Mouse (Mus musculus): ENCODE measurements around the gene Ppcdc. TPM values are rescaled to one million over a fixed set of nuclear protein-coding genes. Genes with fewer than 3 reads are reported as not detected.

Gene Ppcdc
- 1 to 10 TPM; 7.8 to 8.7 TPM for total RNA-seq (2021)

DNA sequence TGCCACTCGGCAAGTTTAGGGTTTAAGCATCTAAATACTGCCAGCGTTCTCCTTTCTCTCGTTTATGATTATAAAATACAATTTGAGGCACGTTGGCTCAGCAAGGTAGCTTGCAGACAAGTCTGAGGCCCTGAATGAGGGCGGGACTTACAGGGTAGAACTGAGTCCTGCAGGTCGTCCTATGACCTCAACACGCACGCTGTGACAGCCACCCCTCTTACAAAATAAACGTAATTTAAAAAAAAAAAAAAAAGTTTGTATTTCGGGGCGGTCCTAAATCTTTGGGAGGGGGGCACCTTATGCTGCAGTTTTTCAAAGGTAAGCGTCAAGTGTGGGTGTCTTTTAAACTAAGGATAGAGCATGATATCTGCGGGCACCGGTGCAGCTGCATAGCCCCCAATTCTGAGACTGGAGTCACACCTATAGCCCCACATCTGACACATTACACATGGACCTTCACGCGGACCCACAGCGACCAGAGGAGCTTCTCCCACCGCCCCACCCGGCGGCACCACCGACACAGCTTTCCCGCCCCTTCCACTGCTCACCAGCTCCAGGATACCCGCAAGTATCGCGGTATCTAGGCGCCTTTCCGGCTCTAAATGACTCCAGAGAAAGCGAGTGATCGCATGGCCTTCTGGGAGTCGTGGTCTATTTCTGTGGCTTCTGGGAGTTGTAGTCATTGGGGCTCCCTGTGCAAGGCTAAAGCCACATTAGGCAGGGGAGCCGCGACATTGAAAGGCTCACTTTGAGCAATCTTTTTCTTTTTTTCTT is at the start of gene Ppcdc:
Gene Ppcdc, minus strand, starts transcription at position 603 of the 774 bp plus-strand sequence.
- DNase-seq (ENCODE audit: low spot score): peak; percentile 87
- intact Hi-C loops (cut with DNase I): no loop called here

DNA sequence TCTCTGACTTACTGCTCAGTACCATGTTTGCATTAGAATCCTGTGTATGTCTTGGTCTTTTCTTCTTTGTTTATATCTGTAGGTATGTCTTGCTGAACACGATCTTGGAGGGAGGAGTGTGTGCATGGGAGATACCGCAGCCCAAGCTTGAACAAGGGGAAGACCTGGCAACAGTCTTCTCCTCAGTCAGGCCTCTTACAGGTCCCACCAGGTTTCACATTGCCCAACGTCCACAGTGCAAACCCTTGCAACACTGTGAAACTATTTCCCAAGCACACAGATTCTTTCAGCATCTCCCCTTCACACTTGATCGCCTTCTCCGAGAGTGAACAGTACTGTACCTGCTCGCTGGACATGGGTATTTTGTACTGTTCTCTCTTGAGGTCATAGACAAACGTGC is 47.9 kb upstream of the Ppcdc start:
- no peak for DNase-seq (ENCODE audit: low spot score)
- intact Hi-C loops (cut with DNase I): loop anchor here (2.0 kb wide), 1 partner anchor 169 kb away; no protein-coding TSS in a partner anchor

DNA sequence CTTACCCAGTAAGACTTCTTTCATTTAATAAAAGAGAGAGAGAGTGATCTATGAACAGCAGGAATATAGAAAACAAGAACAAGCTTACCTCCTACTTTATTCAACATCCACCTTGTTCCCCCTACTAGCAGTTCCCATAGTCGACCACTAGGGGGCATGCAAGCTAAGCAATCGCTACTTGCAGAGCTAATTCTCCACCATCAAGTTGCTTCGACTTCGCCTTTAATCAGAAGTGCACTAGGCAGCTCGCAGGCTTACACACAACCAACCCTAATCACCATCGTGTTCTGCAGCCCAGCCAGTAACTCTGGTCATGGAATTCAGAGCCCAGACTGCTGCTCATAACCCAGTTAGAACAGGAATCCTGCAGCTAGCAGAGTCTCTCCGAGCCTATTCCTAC is 45.9 kb upstream of the Ppcdc start:
- DNase-seq (ENCODE audit: low spot score): peak; percentile 39
- intact Hi-C loops (cut with DNase I): loop anchor here (1.0 to 2.0 kb wide), 2 partner anchors 32 to 171 kb away; no protein-coding TSS in a partner anchor

DNA sequence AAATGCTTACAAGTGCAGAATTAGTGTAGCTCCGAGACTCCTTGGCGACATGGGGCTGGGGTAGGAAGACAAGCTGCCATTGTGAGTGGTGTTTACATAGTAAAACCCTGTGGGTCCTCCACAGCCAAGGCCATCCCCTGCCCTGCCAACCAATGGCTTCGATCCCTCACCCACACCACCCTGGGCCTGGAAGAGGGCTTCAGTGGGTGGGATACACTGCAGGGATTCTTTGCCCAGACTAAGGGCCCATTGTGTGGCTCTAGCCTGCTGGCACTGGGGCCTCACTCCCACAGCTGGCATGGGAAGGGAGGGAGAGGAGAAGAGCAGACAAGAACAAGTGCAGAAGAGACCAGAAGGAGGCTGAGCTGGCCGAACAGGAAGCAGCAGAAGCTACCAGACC is 29.0 kb upstream of the Ppcdc start:
- DNase-seq (ENCODE audit: low spot score): no peak
- intact Hi-C loops (cut with DNase I): no loop called here

DNA sequence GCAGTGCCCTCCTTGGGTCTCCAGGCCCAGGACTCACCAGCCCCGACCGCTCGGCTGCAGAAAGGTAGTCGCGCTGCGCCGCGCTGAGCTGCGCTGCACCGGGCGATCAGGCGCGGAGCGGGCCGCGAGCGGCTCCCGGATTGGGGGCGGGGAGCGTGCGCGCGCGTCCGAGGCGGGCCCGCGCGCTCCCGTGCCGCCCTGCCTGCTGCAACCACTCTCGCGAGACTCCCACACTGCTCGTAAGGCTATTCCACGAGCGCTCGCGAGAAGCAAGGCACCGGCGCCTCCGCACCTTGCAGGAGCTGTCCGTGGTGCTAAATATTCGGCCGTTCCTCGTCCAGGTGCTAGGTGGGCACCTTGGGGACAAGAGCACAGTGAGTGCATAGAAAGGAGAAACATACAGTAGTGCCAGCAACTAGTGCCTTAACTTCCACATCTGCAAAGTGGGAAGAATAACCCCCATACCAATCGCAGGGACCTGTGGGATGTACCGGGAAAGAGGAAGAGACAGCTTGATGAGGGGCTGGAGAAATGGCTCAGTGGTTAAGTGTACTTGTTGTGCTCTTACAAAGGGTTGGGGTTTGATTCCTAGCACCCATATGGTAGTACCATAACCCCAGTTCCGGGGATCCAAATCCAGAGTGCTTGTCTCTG is 28.1 kb upstream of the Ppcdc start, which contains the start of gene Scamp5:
Gene Scamp5, minus strand, starts transcription at position 165 of the 654 bp plus-strand sequence.
- intact Hi-C loops (cut with DNase I): no loop called here
- DNase-seq (ENCODE audit: low spot score): peak; percentile 73

DNA sequence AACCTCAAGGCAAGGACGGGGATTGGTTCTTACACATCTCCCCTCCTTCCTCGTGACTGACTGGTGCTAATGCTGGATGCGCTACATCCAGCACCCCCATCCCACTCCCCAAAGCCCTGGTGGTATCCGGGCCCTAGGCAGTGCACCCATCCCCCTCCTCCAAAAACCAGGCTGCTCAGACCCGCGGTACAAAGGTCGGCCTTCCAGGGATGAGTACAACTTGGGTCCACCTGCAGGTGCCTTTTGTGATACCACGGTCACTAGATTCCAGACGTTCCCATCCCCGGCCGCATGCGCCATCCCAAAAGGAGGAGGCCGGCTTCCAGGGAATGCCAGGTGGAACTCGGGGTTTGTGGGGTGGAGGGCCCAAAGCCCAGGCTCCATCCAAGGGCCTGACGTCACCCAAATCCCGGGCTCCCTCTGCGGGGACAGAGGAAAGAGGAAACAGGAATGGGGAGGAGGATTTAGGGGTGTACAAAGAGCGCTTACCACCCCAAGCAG is 27.4 kb upstream of the Ppcdc start:
- intact Hi-C loops (cut with DNase I): no loop called here
- DNase-seq (ENCODE audit: low spot score): peak; percentile 6

DNA sequence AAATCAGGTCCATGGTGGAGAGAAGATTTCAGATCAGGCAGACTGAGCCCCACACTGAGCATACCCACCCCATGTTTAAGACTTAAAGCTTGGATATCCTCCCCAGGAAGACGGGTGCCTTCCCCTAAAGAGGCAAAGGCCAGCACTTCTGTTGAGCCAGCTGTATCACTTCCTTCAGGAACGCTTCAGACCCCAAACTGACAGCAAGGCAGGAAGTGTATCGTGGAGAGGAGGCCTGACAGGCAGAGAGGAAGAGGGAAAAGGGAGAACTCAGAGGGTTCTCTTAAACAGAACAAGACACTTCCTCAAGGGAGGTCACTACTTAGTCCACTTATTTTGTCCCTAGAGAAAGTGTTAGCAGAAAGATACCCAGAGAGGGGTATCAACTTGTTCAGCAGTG is 26.2 kb upstream of the Ppcdc start:
- intact Hi-C loops (cut with DNase I): no loop called here
- DNase-seq (ENCODE audit: low spot score): no peak

DNA sequence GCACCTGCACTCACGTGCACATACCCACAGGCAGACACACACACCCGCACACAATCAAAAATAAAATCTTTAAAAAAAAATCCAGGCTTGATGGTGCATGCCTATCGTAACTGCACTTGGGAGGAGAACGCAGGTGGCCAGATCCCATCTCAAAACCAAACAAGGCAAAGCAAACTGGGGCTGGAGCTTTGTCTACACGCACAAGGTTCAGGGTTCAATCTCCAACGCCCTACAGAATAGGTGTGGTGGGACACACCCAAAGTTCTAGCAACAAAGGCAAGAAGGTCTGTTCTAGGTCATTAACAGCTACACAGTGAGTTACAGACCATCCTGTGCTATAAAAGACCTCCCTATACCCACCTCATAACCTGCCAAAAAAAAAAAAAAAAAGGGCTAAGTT is 22.9 kb upstream of the Ppcdc start:
- intact Hi-C loops (cut with DNase I): no loop called here
- no peak for DNase-seq (ENCODE audit: low spot score)

DNA sequence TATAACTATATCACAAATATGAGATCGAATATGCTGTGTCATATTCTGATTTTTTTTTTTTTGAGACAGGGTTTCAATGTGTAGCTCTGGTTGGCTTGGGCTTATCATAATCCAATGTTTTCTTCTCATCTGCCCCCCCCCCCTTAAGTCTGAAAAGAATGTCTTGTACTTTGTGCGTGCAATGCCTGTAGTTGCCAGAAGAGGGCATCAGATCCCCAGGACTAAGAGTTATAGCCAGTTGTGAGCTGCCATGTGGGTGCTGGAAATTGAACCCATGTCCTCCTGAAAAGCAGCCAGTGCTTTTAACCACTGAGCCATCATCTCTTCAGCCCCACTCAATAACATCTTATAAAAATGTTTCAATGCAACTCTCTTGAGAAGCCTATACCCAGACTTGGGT is 19.8 kb upstream of the Ppcdc start:
- no peak for DNase-seq (ENCODE audit: low spot score)
- intact Hi-C loops (cut with DNase I): no loop called here

DNA sequence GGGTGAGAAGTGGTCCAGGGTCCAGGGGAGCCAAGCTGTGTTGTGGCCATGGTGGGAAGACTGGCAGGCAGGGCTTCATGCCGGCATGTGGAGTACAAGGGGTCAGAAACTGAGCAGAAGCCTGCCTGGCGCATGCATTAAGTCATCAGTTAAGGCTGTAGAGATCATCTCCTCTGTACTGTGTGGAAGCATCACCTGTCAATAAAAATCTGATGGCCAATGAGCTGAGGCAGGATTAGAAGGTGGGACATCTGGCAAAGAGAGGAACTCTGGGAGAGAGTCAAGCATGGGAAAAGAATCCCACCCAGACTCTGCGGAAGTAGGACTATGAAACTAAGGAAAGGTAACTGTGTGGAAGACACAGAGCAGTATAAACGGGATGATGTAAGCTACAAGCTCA is 13.6 kb upstream of the Ppcdc start:
- intact Hi-C loops (cut with DNase I): no loop called here

DNA sequence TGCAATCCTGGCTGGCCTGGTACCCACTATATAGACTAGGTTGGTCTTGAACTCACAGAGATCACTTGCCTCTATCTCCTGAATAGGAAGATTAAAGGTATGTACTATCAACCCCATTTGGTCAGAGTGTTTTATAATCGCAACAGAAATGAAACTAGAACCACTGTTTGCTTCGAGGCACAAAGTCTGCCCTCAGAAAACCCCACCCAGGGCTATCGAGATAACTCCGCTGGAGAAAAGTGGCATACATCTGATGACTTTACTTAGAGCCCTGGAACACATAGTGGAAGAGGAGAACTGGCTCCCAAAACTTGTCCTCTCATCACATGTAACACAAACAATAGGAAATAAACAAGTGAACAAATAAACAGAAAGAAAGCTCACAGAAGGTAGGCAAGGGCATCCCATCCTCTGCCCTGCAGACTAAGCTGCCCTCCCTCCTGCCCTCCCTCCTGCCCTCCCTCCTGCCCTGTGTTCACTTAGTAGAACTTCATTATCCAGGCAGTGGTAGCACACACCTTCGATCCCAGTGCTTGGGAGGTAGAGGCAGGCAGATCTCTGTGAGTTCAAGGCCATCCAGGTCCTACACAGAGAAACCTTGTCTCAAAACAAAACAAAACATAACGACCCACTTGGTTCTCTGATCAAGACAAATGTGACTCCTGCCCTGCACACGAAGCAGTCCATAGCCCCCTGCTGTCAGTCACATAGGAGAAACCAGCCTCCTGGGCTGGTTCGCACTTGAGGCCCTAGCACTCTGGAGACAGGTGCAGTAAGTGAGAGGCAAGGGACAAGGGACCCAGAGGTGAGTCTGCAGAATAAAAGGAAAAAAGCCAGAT is 12.9 kb upstream of the Ppcdc start:
- intact Hi-C loops (cut with DNase I): no loop called here
- DNase-seq (ENCODE audit: low spot score): no peak

More for the DNA sequence above, 13.6 kb upstream of the Ppcdc start:
- DNase-seq (ENCODE audit: low spot score): no peak

DNA sequence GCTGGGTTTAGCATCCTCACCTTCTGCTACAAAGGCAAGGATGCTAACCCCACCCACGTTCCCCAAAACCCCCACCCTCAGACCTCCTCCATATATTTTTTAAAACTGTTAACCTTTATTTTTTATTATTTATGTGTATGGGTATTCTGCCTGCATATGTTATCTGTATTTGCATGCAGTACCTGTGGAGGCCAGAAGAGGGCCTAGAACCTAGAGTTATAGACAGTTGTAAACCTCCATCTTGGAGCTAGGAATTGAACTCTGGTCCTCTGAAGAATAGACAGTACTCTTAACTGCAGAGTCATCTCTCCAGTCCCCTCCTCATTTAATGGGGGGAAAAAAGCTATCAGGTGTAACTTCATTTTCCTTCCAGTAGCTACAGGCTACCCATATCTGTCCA is 9.8 kb upstream of the Ppcdc start:
- intact Hi-C loops (cut with DNase I): no loop called here
- DNase-seq (ENCODE audit: low spot score): no peak

DNA sequence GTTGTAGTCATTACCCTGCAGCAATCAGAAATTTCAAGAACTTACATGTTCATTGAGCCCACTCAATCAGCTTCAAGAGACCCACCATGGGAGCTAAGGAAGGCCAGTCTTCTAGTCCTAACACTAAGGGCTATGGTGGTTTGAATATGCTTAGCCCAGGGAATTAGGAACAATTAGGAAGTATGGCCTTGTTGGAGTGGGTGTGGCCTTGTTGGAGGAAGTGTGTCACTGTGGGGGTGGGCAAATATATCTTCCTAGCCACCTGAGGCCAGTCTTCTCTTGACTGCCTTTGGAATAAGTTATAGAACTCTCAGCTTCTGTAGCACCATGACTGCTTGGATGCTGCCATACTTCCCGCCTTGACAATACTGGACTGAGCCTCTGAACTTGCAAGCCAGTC is 696 bp upstream of the Ppcdc start:
- intact Hi-C loops (cut with DNase I): no loop called here
- DNase-seq (ENCODE audit: low spot score): no peak

DNA sequence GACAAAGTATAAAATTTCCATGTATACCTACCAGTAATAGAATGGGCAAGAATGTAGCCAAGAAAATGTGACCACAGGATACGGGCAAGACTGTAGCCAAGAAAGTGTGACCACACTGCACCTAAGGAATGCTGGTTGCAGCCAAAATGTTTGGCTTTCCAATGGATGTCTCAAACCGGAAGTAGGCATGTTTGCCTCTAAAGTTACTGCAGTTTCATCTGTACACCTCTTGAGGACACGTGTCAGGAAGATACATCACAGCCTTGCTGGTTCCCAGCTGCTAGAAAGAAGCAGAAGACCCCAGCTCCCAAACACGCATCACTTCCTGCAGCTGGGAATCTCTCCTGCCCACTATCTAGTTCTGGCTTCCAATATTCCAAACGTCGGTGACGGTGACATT is 841 bp downstream of the Ppcdc start:
- DNase-seq (ENCODE audit: low spot score): no peak
- intact Hi-C loops (cut with DNase I): no loop called here

DNA sequence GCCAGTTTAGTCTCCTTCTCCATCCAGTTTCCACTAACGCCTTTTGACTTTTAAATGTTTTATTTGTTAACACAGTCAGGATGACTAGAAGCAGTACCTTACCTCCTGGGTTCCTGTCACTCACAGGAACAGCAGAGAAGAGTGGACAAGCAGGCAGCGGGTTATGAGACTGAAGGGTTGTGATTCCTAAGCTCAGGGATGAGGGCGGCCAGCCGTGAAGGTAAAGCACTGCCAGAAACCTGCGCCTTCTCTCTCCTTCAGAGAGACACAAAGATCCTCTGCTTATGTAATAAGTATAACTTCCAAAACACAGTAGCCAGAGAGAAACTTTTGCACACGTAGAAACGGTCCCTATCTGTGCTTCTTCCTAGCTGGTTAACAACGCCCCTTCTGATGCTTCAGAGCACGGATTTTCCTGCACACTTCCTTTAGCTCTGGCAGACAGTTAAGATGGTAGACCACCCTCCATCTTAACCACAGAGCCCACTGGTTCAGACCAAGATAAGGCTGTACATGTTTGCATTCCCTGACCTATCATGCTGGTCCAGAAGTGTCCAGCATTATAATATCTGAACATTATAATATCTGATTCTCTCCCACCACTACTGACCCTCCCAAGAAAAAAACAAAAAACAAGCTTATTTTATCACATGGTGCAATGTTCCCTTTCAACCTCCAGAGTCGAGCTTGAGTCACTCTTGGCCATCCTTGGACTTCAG is 1.9 kb downstream of the Ppcdc start:
- DNase-seq (ENCODE audit: low spot score): no peak
- intact Hi-C loops (cut with DNase I): no loop called here

DNA sequence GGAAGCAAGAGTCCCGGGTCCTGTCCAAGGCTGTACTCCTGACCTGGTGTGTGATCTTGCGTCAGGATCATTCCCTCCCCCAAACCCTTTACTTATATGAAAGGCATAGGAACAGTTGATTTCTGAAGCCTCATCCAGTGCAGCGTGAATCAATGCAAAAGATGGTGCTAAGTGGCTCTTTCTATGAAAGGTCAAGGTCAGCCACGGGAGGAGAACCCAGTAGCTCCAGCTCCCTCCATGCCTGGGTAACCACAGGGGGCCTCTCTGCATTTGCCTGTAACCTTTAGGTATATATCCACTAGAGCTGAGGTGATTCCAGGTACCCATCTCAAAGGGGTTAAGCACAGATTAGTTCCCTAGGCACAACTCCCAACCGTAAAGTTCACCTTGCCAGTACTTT is 3.8 kb downstream of the Ppcdc start:
- DNase-seq (ENCODE audit: low spot score): no peak
- intact Hi-C loops (cut with DNase I): no loop called here

DNA sequence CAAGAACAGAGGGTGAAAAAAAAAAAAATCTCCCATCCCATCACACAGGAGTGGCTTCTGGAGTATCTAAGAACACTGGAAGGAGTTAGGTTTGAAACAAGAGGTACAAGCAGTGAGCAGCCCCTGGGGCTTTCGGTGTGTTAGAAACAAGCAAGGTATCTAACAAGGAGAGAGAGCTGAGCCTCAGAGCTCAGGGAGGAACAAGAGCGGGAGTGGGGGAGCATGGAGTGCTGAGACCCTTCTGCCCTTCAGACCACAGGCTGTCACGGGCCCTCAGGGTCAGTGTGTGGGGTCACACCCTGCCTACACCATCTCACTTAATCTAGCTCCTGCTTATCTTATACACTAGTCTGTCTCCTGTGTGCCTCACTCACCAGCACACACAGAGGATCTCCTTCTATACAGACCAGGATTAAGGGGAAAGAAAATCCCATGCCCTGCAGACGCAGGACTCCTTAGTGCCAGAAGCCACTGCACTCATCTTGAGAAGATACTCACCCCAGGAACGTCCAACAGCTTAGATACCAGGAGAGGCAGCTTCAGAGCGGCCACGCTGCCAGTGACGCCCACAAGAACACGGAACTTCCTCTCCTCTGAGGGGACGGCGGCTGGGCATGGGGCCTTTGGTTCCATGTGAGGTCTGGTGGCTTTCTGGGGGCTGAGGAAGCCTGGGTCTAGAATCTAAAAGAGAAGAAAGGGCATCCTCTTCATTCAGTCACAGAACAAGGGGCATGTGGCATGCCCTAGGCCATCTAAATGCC is 5.3 kb downstream of the Ppcdc start:
- no peak for DNase-seq (ENCODE audit: low spot score)
- intact Hi-C loops (cut with DNase I): no loop called here

DNA sequence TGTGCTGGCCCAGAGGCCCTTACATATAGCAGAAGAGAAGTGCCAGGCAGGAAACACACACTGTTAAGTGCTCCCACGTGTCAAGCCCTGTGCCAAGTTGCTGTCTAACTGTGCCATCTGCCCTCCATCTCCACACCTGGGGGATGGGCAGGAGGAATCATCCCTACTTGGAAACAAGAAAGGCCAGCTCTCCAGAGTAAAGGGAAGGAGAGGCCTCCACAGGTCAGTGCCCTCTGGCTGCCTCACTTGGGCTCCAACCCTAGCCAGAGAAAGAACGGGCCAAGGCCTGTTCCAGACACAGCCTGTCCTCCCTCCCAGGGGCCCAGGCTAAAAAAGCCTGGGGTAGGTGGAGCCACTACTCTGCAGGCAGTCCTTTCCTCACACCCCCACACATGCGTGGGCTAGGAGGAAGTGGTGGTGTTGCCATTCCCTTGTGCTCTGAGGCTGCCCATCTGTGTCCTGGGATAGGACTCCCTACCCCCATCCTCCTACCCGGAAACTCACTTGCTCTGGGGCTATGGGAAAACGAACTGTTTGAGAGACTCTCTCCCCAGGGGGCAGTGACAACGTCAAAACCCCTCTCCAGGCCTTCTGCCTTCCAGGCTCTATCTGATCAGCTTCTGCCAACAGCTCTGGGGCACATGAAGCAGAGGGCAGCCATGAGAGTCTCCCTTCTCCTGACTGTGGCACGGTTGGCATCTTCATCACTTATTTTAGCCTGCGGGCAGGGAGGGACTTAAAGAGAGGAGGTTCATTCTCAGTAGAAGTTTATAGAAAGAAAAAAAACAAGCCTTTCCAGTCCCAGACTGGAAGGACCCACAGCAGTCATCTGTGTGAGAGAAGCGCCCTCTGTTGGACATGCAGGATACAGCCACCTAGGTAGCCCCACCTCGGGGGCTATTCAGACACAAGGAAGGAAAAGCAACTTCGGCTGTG is 6.6 kb downstream of the Ppcdc start:
- peak; percentile 83 for DNase-seq (ENCODE audit: low spot score)
- intact Hi-C loops (cut with DNase I): loop anchor here (1.0 kb wide), 2 partner anchors 174 to 224 kb away; no protein-coding TSS in a partner anchor
